7 mouse cellular contexts compared by ENCODE assay signal in the genomic region with DNA sequence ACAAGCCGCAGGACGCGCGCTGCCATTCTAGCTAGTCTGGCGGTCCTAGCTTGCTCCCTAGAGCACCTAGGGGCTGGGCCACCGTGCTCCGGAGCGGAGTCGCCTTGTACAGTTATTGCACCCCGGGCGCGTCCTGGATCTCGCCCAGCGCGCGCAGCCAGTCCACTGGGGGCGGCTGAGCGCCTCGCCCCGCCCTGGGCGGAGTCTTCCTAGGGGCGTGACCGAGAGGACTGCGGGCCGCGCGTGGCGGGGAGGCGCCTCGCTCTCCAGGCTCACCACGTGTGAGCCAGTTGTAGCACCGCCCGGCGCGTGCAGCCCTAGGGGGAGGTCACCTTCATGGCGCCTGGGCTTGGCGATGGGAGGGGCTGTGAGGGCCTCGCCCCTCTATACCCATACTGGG. TPM values are rescaled to one million over a fixed set of nuclear protein-coding genes. Genes with fewer than 3 reads are reported as not detected.
DNase-seq lines count a peak whose midpoint lies in the region; ATAC-seq and TF ChIP-seq lines count a peak whose summit lies in the region.

No protein-coding gene starts in this region.

- 0 out of 2 replicates have a peak, but pooled peaks have one; percentile 8 for TF ChIP-seq EP300 in heart, adult 2 months (IDR thresholded peaks at IDR 0.05; ENCODE audit: insufficient read depth, low read depth, low read length)

- peaks cover 31% of the 10 kb centered on the region for H3K4me1 ChIP-seq in embryonic facial prominence, embryonic 12.5 days
- peaks cover 5% of the 10 kb centered on the region for H3K4me1 ChIP-seq in heart, adult 2 months (ENCODE audit: control insufficient read depth, insufficient read depth, low read length)
- H3K4me1 ChIP-seq in limb, embryonic 12.5 days (replicated peaks): peaks cover 32% of the 10 kb centered on the region
- H3K4me1 ChIP-seq in midbrain, embryonic 14.5 days (ENCODE audit: control insufficient read depth, insufficient read depth, low read length): peaks cover 33% of the 10 kb centered on the region

- peak overlapping the region; percentile 98 for H3K9ac ChIP-seq in embryonic facial prominence, embryonic 12.5 days
- peak overlapping the region; percentile 71 for H3K9ac ChIP-seq in heart, adult 2 months (ENCODE audit: low read depth, low read length)
- H3K9ac ChIP-seq in limb, embryonic 12.5 days (replicated peaks): peak overlapping the region; percentile 98
- peak overlapping the region; percentile 98 for H3K9ac ChIP-seq in midbrain, embryonic 14.5 days (replicated peaks; ENCODE audit: low read length)

- intact Hi-C loops in heart, adult 2 months (cut with DNase I): no loop called here

- H3K27ac ChIP-seq in embryonic facial prominence, embryonic 12.5 days: peak overlapping the region; percentile 99
- peak overlapping the region; percentile 75 for H3K27ac ChIP-seq in heart, adult 2 months
- H3K27ac ChIP-seq in limb, embryonic 12.5 days: peak overlapping the region; percentile 99
- H3K27ac ChIP-seq in midbrain, embryonic 14.5 days (replicated peaks; ENCODE audit: low read depth, low read length): peak overlapping the region; percentile 100

- ATAC-seq in embryonic facial prominence, embryonic 12.5 days (ENCODE audit: insufficient number of reproducible peaks, insufficient read depth, low FRiP score, low TSS enrichment): peak; percentile 78
- ATAC-seq in limb, embryonic 12.5 days (ENCODE audit: insufficient number of reproducible peaks, insufficient read depth, low FRiP score, low TSS enrichment, low read depth): peak; percentile 82
- peak; percentile 75 for ATAC-seq in midbrain, embryonic 14.5 days (ENCODE audit: low FRiP score, low TSS enrichment)

- WGBS in embryonic facial prominence, embryonic 12.5 days: under 1% methylated on average over 38 of the region's 38 CpGs
- WGBS in heart, adult 2 months: 0% methylated on average over 38 of the region's 38 CpGs
- WGBS in limb, embryonic 12.5 days: under 1% methylated on average over 38 of the region's 38 CpGs
- WGBS in midbrain, embryonic 14.5 days: under 1% methylated on average over 38 of the region's 38 CpGs

- H3K79me2 ChIP-seq in heart, adult 2 months (replicated peaks; ENCODE audit: control insufficient read depth, insufficient read depth, low read length): no peaks in the 10 kb centered on the region

- no peaks in the 10 kb centered on the region for H3K27me3 ChIP-seq in embryonic facial prominence, embryonic 12.5 days
- H3K27me3 ChIP-seq in heart, adult 2 months (ENCODE audit: control insufficient read depth, insufficient read depth, low read length): no peaks in the 10 kb centered on the region
- no peaks in the 10 kb centered on the region for H3K27me3 ChIP-seq in limb, embryonic 12.5 days
- no peaks in the 10 kb centered on the region for H3K27me3 ChIP-seq in midbrain, embryonic 14.5 days (ENCODE audit: control insufficient read depth, insufficient read depth, low read length)

- TF ChIP-seq CTCF in heart, adult 2 months (IDR thresholded peaks at IDR 0.05): peak; percentile 40

- peak; percentile 97 to 98 for DNase-seq in adrenal gland, postnatal 36 days
- DNase-seq in heart, adult 2 months: peak; percentile 96 to 97
- DNase-seq in kidney, adult 8-10 months: peak; percentile 95 to 96
- DNase-seq in midbrain, embryonic 14.5 days: peak; percentile 96
- peak; percentile 87 for DNase-seq in spleen, adult 12 weeks (ENCODE audit: low spot score)

- peak overlapping the region; percentile 96 for H3K4me3 ChIP-seq in embryonic facial prominence, embryonic 12.5 days
- H3K4me3 ChIP-seq in heart, adult 2 months: peak overlapping the region; percentile 70
- peak overlapping the region; percentile 96 for H3K4me3 ChIP-seq in limb, embryonic 12.5 days (replicated peaks)
- H3K4me3 ChIP-seq in midbrain, embryonic 14.5 days (replicated peaks; ENCODE audit: low read depth, low read length): peak overlapping the region; percentile 91

- H3K9me3 ChIP-seq in embryonic facial prominence, embryonic 12.5 days: no peaks in the 10 kb centered on the region
- H3K9me3 ChIP-seq in limb, embryonic 12.5 days: no peaks in the 10 kb centered on the region
- no peaks in the 10 kb centered on the region for H3K9me3 ChIP-seq in midbrain, embryonic 14.5 days (ENCODE audit: control insufficient read depth, low read length)

- peaks cover 7% of the 10 kb centered on the region for H3K36me3 ChIP-seq in embryonic facial prominence, embryonic 12.5 days
- H3K36me3 ChIP-seq in heart, adult 2 months (ENCODE audit: control insufficient read depth, insufficient read depth, low read length): no peaks in the 10 kb centered on the region
- H3K36me3 ChIP-seq in limb, embryonic 12.5 days: peaks cover 14% of the 10 kb centered on the region
- H3K36me3 ChIP-seq in midbrain, embryonic 14.5 days (ENCODE audit: control insufficient read depth, insufficient read depth, low read length): peaks cover 4% of the 10 kb centered on the region; the same call in 1 of the 2 replicates

- 0 out of 2 replicates have a peak, but pooled peaks have one; percentile 40 for TF ChIP-seq POLR2A in heart, adult 2 months (IDR thresholded peaks at IDR 0.05; ENCODE audit: insufficient read depth, low read depth, low read length)

- peak overlapping the region; percentile 93 for H3K4me2 ChIP-seq in embryonic facial prominence, embryonic 12.5 days (replicated peaks)
- peak overlapping the region; percentile 96 for H3K4me2 ChIP-seq in limb, embryonic 12.5 days
- peak overlapping the region; percentile 69 for H3K4me2 ChIP-seq in midbrain, embryonic 14.5 days (ENCODE audit: low read length)

RNA-seq across cellular contexts. Expression of a gene that starts 0.8 kb away (rescaled TPM):
- total RNA-seq in adrenal gland, postnatal 36 days (2021): 10 to 100 TPM in 1 of 2 experiments, 1 to 10 TPM in 1; 8.3 to 12.9 TPM
- polyA plus RNA-seq in embryonic facial prominence, embryonic 12.5 days (2016; fragmentation: Nextera tagmentation; extraction: Ambion mirVana): 16.9 and 18.1 TPM in 2 replicates
- total RNA-seq in heart, adult 2 months (2021): 1 to 10 TPM; 6.9 to 8.3 TPM
- polyA plus RNA-seq in heart, adult 2 months (2012; rRNA removed): 7.6 and 8.8 TPM in 2 replicates
- 15.6 and 16.8 TPM in 2 replicates for polyA plus RNA-seq in limb, embryonic 12.5 days (2016; fragmentation: Nextera tagmentation; extraction: Ambion mirVana)
- 21.9 and 25.4 TPM in 2 replicates for polyA plus RNA-seq in midbrain, embryonic 14.5 days (2014; fragmentation: Nextera tagmentation; extraction: Ambion mirVana)

RNA-seq across cellular contexts. Expression of a gene that starts 16.1 kb away (rescaled TPM):
- 1 to 10 TPM; 6.8 to 8.7 TPM for total RNA-seq in adrenal gland, postnatal 36 days (2021)
- 71.0 and 73.6 TPM in 2 replicates for polyA plus RNA-seq in embryonic facial prominence, embryonic 12.5 days (2016; fragmentation: Nextera tagmentation; extraction: Ambion mirVana)
- 1 to 10 TPM; 6.7 to 9.1 TPM for total RNA-seq in heart, adult 2 months (2021)
- 4.0 and 5.5 TPM in 2 replicates for polyA plus RNA-seq in heart, adult 2 months (2012; rRNA removed)
- polyA plus RNA-seq in limb, embryonic 12.5 days (2016; fragmentation: Nextera tagmentation; extraction: Ambion mirVana): 74.1 and 76.6 TPM in 2 replicates
- polyA plus RNA-seq in midbrain, embryonic 14.5 days (2014; fragmentation: Nextera tagmentation; extraction: Ambion mirVana): 18.0 and 19.3 TPM in 2 replicates

RNA-seq across cellular contexts. Expression of a gene that starts 16.7 kb away (rescaled TPM):
- total RNA-seq in adrenal gland, postnatal 36 days (2021): under 1 TPM; 0.17 to 0.26 TPM
- 0.27 and 0.31 TPM in 2 replicates for polyA plus RNA-seq in embryonic facial prominence, embryonic 12.5 days (2016; fragmentation: Nextera tagmentation; extraction: Ambion mirVana)
- 1 to 10 TPM; 1.5 to 2.4 TPM for total RNA-seq in heart, adult 2 months (2021)
- polyA plus RNA-seq in heart, adult 2 months (2012; rRNA removed): 2.5 and 4.0 TPM in 2 replicates
- polyA plus RNA-seq in limb, embryonic 12.5 days (2016; fragmentation: Nextera tagmentation; extraction: Ambion mirVana): 0.24 and 0.59 TPM in 2 replicates
- polyA plus RNA-seq in midbrain, embryonic 14.5 days (2014; fragmentation: Nextera tagmentation; extraction: Ambion mirVana): 1.0 and 1.1 TPM in 2 replicates

RNA-seq across cellular contexts. Expression of a gene that starts 22.3 kb away (rescaled TPM):
- 1 to 10 TPM; 2.3 to 2.5 TPM for total RNA-seq in adrenal gland, postnatal 36 days (2021)
- polyA plus RNA-seq in embryonic facial prominence, embryonic 12.5 days (2016; fragmentation: Nextera tagmentation; extraction: Ambion mirVana): 4.3 and 4.9 TPM in 2 replicates
- not detected for total RNA-seq in heart, adult 2 months (2021)
- 0.31 TPM in 1 of 2 replicates, not detected in the other for polyA plus RNA-seq in heart, adult 2 months (2012; rRNA removed)
- polyA plus RNA-seq in limb, embryonic 12.5 days (2016; fragmentation: Nextera tagmentation; extraction: Ambion mirVana): 2.2 and 3.0 TPM in 2 replicates
- polyA plus RNA-seq in midbrain, embryonic 14.5 days (2014; fragmentation: Nextera tagmentation; extraction: Ambion mirVana): 40.1 and 49.0 TPM in 2 replicates

RNA-seq across cellular contexts. Expression of a gene that starts 54.9 kb away (rescaled TPM):
- total RNA-seq in adrenal gland, postnatal 36 days (2021): 10 to 100 TPM in 1 of 2 experiments, 1 to 10 TPM in 1; 4.6 to 19.9 TPM
- 3.5 and 3.7 TPM in 2 replicates for polyA plus RNA-seq in embryonic facial prominence, embryonic 12.5 days (2016; fragmentation: Nextera tagmentation; extraction: Ambion mirVana)
- total RNA-seq in heart, adult 2 months (2021): 1 to 10 TPM; 2.4 to 3.6 TPM
- 2.3 and 3.3 TPM in 2 replicates for polyA plus RNA-seq in heart, adult 2 months (2012; rRNA removed)
- polyA plus RNA-seq in limb, embryonic 12.5 days (2016; fragmentation: Nextera tagmentation; extraction: Ambion mirVana): 3.0 and 3.6 TPM in 2 replicates
- polyA plus RNA-seq in midbrain, embryonic 14.5 days (2014; fragmentation: Nextera tagmentation; extraction: Ambion mirVana): 0.62 and 1.2 TPM in 2 replicates

Comparison
In these comparisons a context has a peak if more than half of its experiments do, and no peak if none do; other contexts are left out.
1. Peak in every context shown above with its lines: DNase-seq, ATAC-seq, H3K4me3 ChIP-seq and H3K27ac ChIP-seq.